Mouse (Mus musculus): Measurements from ENCODE around the gene Lenep. TPM values are rescaled to one million over a fixed set of nuclear protein-coding genes. Genes with fewer than 3 reads are reported as not detected.

Lenep gene
- total RNA-seq, 2 experiments from 2014 or later, result 0.64 TPM; not detected in 1

Other genes with a start within 250 kb of the Lenep start
- gene Hcn3, start 242.6 kb downstream of the Lenep start, total RNA-seq (2021), result under 1 TPM; 0.19 to 0.60 TPM
- 10 to 100 TPM; 26.6 to 26.7 TPM for gene Clk2, start 238.0 kb downstream of the Lenep start, total RNA-seq (2021)
- 10 to 100 TPM; 49.4 to 49.6 TPM for gene Scamp3, start 225.3 kb downstream of the Lenep start, total RNA-seq (2021)
- 1 to 10 TPM; 7.9 to 8.3 TPM for gene Fam189b, start 219.7 kb downstream of the Lenep start, total RNA-seq (2021)
- gene Gba, start 199.9 kb downstream of the Lenep start, total RNA-seq (2021), result 10 to 100 TPM; 24.2 to 24.7 TPM
- 10 to 100 TPM; 20.4 to 21.8 TPM for gene Thbs3, start 187.6 kb downstream of the Lenep start, total RNA-seq (2021)
- gene Mtx1, start 175.7 kb downstream of the Lenep start, total RNA-seq (2021), result 10 to 100 TPM; 73.7 to 77.2 TPM
- under 1 TPM; 0.20 to 0.34 TPM for gene Muc1, start 173.7 kb downstream of the Lenep start, total RNA-seq (2021)
- gene Krtcap2, start 156.8 kb downstream of the Lenep start, total RNA-seq (2021), result 10 to 100 TPM; 84.4 to 88.0 TPM
- gene Trim46, start 156.5 kb downstream of the Lenep start, total RNA-seq (2021), result 1 to 10 TPM in 1 of 2 experiments, under 1 TPM in 1; 0.77 to 1.1 TPM
- 10 to 100 TPM; 60.2 to 64.2 TPM for gene Dpm3, start 143.4 kb downstream of the Lenep start, total RNA-seq (2021)
- 10 to 100 TPM; 29.3 to 31.3 TPM for gene Slc50a1, start 132.2 kb downstream of the Lenep start, total RNA-seq (2021)
- 10 to 100 TPM; 48.8 to 57.5 TPM for gene Efna1, start 121.7 kb downstream of the Lenep start, total RNA-seq (2021)
- gene Efna3, start 79.8 kb downstream of the Lenep start, total RNA-seq (2021), result under 1 TPM in 1 of 2 experiments, not detected in 1; 0.17 TPM
- 1 to 10 TPM; 1.9 to 2.2 TPM for gene Efna4, start 64.8 kb downstream of the Lenep start, total RNA-seq (2021)
- 100 to 1,000 TPM; 101 to 118 TPM for gene Adam15, start 52.8 kb downstream of the Lenep start, total RNA-seq (2021)
- under 1 TPM in 1 of 2 experiments, not detected in 1; 0.26 TPM for gene Dcst2, start 40.8 kb downstream of the Lenep start, total RNA-seq (2021)
- gene Dcst1, start 37.5 kb downstream of the Lenep start, total RNA-seq (2021), result under 1 TPM; 0.43 to 0.57 TPM
- 10 to 100 TPM; 20.2 to 25.6 TPM for gene Zbtb7b, start 8.0 kb downstream of the Lenep start, total RNA-seq (2021)
- gene Flad1, start 9.1 kb upstream of the Lenep start, total RNA-seq (2021), result 10 to 100 TPM; 44.4 TPM
- 10 to 100 TPM; 26.6 to 26.9 TPM for gene Cks1b, start 15.6 kb upstream of the Lenep start, total RNA-seq (2021)
- gene Shc1, start 15.7 kb upstream of the Lenep start, total RNA-seq (2021), result 10 to 100 TPM; 59.1 to 62.1 TPM
- 10 to 100 TPM; 16.8 to 22.3 TPM for gene Pygo2, start 27.4 kb upstream of the Lenep start, total RNA-seq (2021)
- 10 to 100 TPM; 66.5 to 66.8 TPM for gene Pbxip1, start 33.9 kb upstream of the Lenep start, total RNA-seq (2021)
- 10 to 100 TPM in 1 of 2 experiments, 1 to 10 TPM in 1; 8.9 to 12.1 TPM for gene Pmvk, start 51.7 kb upstream of the Lenep start, total RNA-seq (2021)
- gene Kcnn3, start 117.4 kb upstream of the Lenep start, total RNA-seq (2021), result 1 to 10 TPM; 7.4 to 8.8 TPM

Measured in heart, postnatal 10 days (tissue).